Mouse (Mus musculus): ENCODE data around the gene Stx12. TPM values are rescaled to one million over a fixed set of nuclear protein-coding genes. Genes with fewer than 3 reads are reported as not detected.

The Stx12 gene
- polyA plus RNA-seq, 3 experiments from 2014 or later: 35.7 to 37.2 (median 36.6) TPM

Other genes with a start within 250 kb of the Stx12 start
- 10 to 100 TPM; 29.4 to 32.5 (median 32.1) TPM for gene Eya3, start 245.5 kb downstream of the Stx12 start, polyA plus RNA-seq (2017; shearing (Covaris generic))
- gene Xkr8, start 152.0 kb downstream of the Stx12 start, polyA plus RNA-seq (2017; shearing (Covaris generic)): 1 to 10 TPM; 2.4 to 9.2 (median 7.8) TPM
- gene Smpdl3b, start 127.3 kb downstream of the Stx12 start, polyA plus RNA-seq (2017; shearing (Covaris generic)): 1 to 10 TPM; 4.0 to 9.1 (median 4.3) TPM
- gene Rpa2, start 116.2 kb downstream of the Stx12 start, polyA plus RNA-seq (2017; shearing (Covaris generic)): 100 to 1,000 TPM in 1 of 3 experiments, 10 to 100 TPM in 2; 61.0 to 124 (median 76.1) TPM
- 1 to 10 TPM in 1 of 3 experiments, under 1 TPM in 2; 0.56 to 5.8 (median 0.71) TPM for gene Themis2, start 88.1 kb downstream of the Stx12 start, polyA plus RNA-seq (2017; shearing (Covaris generic))
- 10 to 100 TPM; 21.0 to 37.5 (median 26.5) TPM for gene Ppp1r8, start 41.3 kb downstream of the Stx12 start, polyA plus RNA-seq (2017; shearing (Covaris generic))
- 10 to 100 TPM; 14.2 to 23.1 (median 17.9) TPM for gene Fam76a, start 38.0 kb upstream of the Stx12 start, polyA plus RNA-seq (2017; shearing (Covaris generic))
- 1 to 10 TPM; 1.9 to 6.6 (median 3.3) TPM for gene Fgr, start 89.6 kb upstream of the Stx12 start, polyA plus RNA-seq (2017; shearing (Covaris generic))
- 1 to 10 TPM; 1.6 to 2.4 (median 2.4) TPM for gene Ahdc1, start 126.8 kb upstream of the Stx12 start, polyA plus RNA-seq (2017; shearing (Covaris generic))
- 100 to 1,000 TPM in 1 of 3 experiments, 10 to 100 TPM in 2; 70.4 to 110 (median 79.7) TPM for gene Wasf2, start 246.0 kb upstream of the Stx12 start, polyA plus RNA-seq (2017; shearing (Covaris generic))